Mouse (Mus musculus): ENCODE measurements at regions not wholly inside any gene's neighbourhood (a gene's known extent, or its start where the extent isn't known, plus 50 kb on each side); places are given as distances from the start of the nearest gene placed in this dataset.

DNA sequence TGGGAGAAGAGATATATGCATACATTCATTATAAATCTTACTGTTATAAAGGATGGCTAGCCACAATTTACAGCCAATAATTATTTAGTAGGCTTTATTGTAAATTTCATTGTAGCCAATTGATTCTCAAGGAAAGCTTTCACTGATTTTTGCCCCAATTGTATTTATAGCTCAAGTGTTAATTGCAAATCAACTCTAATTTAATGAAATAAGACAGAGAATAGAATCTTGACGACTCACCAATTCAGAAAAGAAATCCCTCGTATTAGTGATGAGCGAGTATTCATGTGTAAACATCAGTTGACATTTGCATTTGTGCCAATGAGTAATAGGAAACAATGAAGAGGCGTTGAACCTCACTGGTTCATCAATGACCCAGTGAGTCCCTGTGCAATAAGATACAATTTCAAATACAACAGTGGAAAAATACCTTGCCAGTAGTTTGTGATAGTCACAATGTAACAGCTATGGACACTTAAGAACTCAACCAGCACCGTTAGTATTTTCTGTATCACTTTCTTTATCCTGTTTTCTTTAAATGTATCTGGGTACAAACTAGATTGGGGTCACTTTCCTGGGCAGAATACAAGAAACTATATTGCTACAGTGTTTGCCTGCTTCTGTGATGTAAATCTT, 124.6 kb upstream of the Cpsf6 start:
- Histone ChIP-seq H3K9ac (ENCODE audit: low read length) (no peak overlapping the region), H3K36me3 (ENCODE audit: control insufficient read depth, insufficient read depth) (no peaks in the 10 kb centered on the region), H3K27ac (ENCODE audit: low read length) (no peak overlapping the region), H3K4me1 (ENCODE audit: control insufficient read depth, insufficient read depth, low read length) (no peaks in the 10 kb centered on the region), H3K4me3 (ENCODE audit: low read length) (no peak overlapping the region), H3K4me2 (ENCODE audit: low read depth, low read length) (no peak overlapping the region), H3K27me3 (ENCODE audit: control insufficient read depth, insufficient read depth, low read length) (no peaks in the 10 kb centered on the region), H3K9me3 (replicated peaks; ENCODE audit: control insufficient read depth, low read length) (no peaks in the 10 kb centered on the region)
- WGBS = 71% methylated on average over 5 of the region's 5 CpGs
- ATAC-seq (replicated peaks; ENCODE audit: extremely low read depth, insufficient read depth, low FRiP score) = no peak

DNA sequence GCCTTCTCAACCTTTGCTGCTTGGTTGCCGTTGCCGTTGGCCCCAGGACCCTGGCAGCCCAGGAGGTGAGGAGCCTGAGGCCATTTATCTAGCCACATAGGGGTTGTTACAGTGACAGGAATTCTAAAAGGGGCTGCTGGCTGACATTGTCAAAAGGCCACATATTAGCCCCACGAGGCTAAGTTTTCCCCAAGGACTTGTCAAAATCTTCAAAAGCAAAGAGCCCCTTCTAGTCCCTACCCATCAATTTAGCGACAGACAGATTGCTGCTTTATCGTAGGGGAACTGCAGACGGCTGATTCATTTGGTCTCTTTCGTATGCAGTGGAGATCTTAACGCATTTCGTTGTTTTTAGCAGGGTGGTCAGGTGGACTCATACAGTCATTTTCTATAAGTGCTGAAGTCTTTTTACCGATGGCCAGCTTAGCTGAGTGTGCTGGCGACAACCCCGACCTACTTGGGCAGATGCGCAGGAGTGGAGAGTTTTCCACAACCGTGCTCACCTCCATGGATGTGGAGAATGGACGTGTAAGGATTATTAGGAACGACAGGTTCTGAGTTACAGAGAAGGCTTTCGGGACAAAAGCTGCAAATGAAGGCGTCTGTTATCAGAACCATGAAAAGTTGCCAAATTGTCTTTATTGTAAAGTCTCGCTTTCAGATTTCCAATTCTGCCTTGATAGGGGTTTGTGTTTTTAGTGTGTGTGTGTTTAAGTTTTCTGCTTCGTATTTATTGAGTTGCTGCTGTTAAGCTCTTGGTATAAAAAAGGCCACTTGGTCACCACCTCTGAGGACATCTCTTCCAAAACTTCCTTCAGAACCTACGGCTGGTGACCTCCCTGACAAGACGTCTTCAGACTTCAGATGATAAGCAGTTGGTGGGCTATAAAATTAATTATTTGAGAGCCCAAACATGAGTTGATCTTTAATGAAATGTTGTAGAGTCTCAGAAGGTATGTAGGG, 123.7 kb upstream of the Cpsf6 start:
- Histone ChIP-seq H3K4me2 (ENCODE audit: low read depth, low read length) (no peak overlapping the region), H3K27ac (ENCODE audit: low read length) (no peak overlapping the region), H3K36me3 (ENCODE audit: control insufficient read depth, insufficient read depth) (no peaks in the 10 kb centered on the region), H3K27me3 (ENCODE audit: control insufficient read depth, insufficient read depth, low read length) (no peaks in the 10 kb centered on the region), H3K9me3 (replicated peaks; ENCODE audit: control insufficient read depth, low read length) (no peaks in the 10 kb centered on the region), H3K4me1 (ENCODE audit: control insufficient read depth, insufficient read depth, low read length) (no peaks in the 10 kb centered on the region), H3K9ac (ENCODE audit: low read length) (no peak overlapping the region), H3K4me3 (ENCODE audit: low read length) (no peak overlapping the region)
- WGBS = 75% methylated on average over 22 of the region's 22 CpGs
- ATAC-seq (replicated peaks; ENCODE audit: extremely low read depth, insufficient read depth, low FRiP score) = no peak

DNA sequence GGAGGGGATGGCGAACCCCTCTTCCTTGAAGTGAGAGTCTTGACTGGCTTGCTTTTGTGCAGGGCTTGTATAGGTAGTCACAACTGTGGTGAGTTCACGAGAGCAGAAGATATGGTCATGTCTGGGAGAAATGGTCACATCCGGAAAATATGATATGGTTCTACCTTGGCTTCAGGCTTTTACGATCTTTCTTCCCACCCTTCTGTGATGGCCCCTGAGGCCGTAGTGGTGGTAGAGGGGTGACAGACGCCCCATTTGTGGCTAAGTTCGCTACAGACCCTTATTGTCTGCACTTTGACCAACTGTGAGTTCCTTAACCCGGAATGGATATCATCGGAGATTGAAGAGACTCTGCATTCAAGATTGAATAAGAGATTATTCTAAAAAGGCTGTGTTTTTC, 122.9 kb upstream of the Cpsf6 start:
- 85% methylated on average over 9 of the region's 9 CpGs for WGBS
- ATAC-seq (replicated peaks; ENCODE audit: extremely low read depth, insufficient read depth, low FRiP score) = no peak

DNA sequence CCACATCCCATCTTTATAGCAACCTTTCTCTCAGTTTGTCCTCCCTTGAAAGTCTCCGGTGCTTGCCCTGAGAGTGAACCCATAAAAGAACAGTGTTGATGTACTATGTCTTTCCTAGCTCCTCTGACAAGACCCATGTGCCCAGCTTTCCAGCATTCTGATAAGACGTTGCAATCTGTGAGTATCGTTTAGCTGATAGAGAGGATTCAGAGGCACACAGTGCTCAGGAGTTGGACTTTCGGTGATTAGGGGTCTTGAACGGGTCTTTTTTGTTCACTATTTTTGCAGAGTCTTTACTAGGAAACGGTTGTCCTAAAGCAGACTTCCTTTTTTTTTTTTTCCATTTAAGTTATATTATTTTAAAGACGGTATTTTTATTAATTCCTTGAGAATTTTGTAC, 122.3 kb upstream of the Cpsf6 start:
- Histone ChIP-seq H3K4me1 (ENCODE audit: control insufficient read depth, insufficient read depth, low read length) (no peaks in the 10 kb centered on the region), H3K4me2 (ENCODE audit: low read depth, low read length) (no peak overlapping the region), H3K27ac (ENCODE audit: low read length) (no peak overlapping the region), H3K4me3 (ENCODE audit: low read length) (no peak overlapping the region), H3K9me3 (replicated peaks; ENCODE audit: control insufficient read depth, low read length) (no peaks in the 10 kb centered on the region), H3K36me3 (ENCODE audit: control insufficient read depth, insufficient read depth) (no peaks in the 10 kb centered on the region), H3K9ac (ENCODE audit: low read length) (no peak overlapping the region), H3K27me3 (ENCODE audit: control insufficient read depth, insufficient read depth, low read length) (no peaks in the 10 kb centered on the region)
- WGBS = 50% methylated on average over 7 of the region's 7 CpGs
- ATAC-seq (replicated peaks; ENCODE audit: extremely low read depth, insufficient read depth, low FRiP score) = no peak

More for the DNA sequence above, 122.9 kb upstream of the Cpsf6 start:
- Histone ChIP-seq H3K27me3 (ENCODE audit: control insufficient read depth, insufficient read depth, low read length) (no peaks in the 10 kb centered on the region), H3K4me2 (ENCODE audit: low read depth, low read length) (no peak overlapping the region), H3K27ac (ENCODE audit: low read length) (no peak overlapping the region), H3K4me1 (ENCODE audit: control insufficient read depth, insufficient read depth, low read length) (no peaks in the 10 kb centered on the region), H3K36me3 (ENCODE audit: control insufficient read depth, insufficient read depth) (no peaks in the 10 kb centered on the region), H3K4me3 (ENCODE audit: low read length) (no peak overlapping the region), H3K9me3 (replicated peaks; ENCODE audit: control insufficient read depth, low read length) (no peaks in the 10 kb centered on the region), H3K9ac (ENCODE audit: low read length) (no peak overlapping the region)

DNA sequence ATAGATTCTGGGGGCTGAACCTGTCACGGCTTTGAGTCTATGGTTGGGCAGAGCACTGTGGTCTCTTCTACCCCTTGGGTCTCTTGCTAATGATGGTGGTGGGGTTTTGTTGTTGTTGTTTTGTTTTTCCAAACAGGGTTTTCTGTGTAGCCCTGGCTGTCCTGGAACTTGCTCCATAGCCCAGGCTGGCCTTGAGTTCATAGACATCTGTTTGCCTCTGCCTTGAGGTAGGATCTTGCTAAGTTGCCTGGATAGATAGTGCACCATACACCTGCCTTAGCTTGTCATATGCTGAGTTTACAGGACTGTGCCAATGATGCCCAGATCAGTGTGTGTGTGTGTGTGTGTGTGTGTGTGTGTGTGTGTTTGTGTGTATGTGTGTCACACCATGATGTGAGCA, 121.6 kb upstream of the Cpsf6 start:
- Histone ChIP-seq H3K27me3 (ENCODE audit: control insufficient read depth, insufficient read depth, low read length) (no peaks in the 10 kb centered on the region), H3K4me1 (ENCODE audit: control insufficient read depth, insufficient read depth, low read length) (no peaks in the 10 kb centered on the region)
- WGBS = 93% methylated on average over 1 of the region's 1 CpGs

DNA sequence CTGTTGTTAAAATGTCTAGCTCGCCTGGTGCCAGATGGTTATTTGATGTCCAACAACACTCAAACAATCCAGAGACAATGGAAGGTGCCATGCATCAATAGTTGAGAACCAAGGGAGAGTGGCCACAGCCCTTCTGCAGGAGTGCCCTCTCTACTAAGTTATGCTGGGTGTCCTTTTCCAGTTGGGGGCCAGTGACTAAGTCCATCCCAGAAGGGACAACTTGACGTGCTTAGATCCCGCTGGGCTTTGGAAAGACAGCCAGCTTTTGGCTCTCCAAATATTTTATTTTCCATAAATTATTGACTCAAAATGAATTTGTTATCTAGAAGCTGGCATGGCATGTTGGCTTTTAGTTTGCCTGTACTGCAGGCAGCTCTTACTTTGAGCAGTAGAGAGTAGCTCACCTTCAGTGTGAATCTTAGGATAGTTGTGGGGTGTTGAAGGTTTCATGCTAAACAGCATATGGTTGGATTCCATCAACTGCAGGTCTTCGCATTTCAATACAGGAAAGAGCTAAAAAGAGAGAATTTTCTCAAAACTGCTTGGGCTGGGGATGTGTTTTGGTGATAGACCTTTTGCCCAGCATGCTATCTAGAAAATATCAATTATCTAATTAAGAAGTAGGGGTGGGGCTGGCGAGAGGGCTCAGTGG, 120.8 kb upstream of the Cpsf6 start:
- Histone ChIP-seq H3K4me2 (ENCODE audit: low read depth, low read length) (no peak overlapping the region), H3K9me3 (replicated peaks; ENCODE audit: control insufficient read depth, low read length) (no peaks in the 10 kb centered on the region), H3K36me3 (ENCODE audit: control insufficient read depth, insufficient read depth) (no peaks in the 10 kb centered on the region), H3K27ac (ENCODE audit: low read length) (no peak overlapping the region), H3K27me3 (ENCODE audit: control insufficient read depth, insufficient read depth, low read length) (no peaks in the 10 kb centered on the region), H3K9ac (ENCODE audit: low read length) (no peak overlapping the region), H3K4me3 (ENCODE audit: low read length) (no peak overlapping the region), H3K4me1 (ENCODE audit: control insufficient read depth, insufficient read depth, low read length) (no peaks in the 10 kb centered on the region)
- ATAC-seq (replicated peaks; ENCODE audit: extremely low read depth, insufficient read depth, low FRiP score) = no peak
- WGBS = 88% methylated on average over 5 of the region's 5 CpGs

More for the DNA sequence above, 121.6 kb upstream of the Cpsf6 start:
- no peak overlapping the region for H3K4me3 ChIP-seq (ENCODE audit: low read length)
- no peak overlapping the region for H3K4me2 ChIP-seq (ENCODE audit: low read depth, low read length)
- H3K9me3 ChIP-seq (replicated peaks; ENCODE audit: control insufficient read depth, low read length) = no peaks in the 10 kb centered on the region
- ATAC-seq (replicated peaks; ENCODE audit: extremely low read depth, insufficient read depth, low FRiP score) = no peak
- no peak overlapping the region for H3K27ac ChIP-seq (ENCODE audit: low read length)
- no peak overlapping the region for H3K9ac ChIP-seq (ENCODE audit: low read length)
- H3K36me3 ChIP-seq (ENCODE audit: control insufficient read depth, insufficient read depth) = no peaks in the 10 kb centered on the region

DNA sequence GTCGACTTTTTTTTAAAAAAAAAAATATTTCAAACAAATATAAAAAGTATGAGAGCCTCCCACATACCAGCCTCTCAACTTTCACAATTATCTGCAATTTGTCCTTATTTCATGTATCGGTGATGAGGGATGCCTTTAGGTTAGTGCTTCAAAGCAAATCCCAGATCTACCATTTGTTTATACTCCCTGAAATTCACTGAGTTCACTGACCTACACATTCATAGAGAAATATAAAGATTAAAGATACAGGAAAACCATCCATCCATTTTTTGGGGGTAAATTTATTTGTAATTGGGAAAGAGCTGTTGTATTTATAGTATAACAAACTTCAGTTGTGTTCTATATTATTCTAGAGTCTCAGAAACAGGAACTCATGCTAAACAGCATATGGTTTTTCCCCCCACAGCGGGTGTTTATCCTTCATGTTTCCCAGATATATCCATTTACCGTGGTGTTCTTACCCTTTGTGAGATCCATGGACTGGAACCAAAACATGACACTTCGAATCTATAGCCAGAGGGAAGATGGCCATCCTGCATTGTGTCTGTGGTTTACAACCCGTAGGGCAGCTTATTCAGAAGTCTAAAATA, 120.1 kb upstream of the Cpsf6 start:
- no peaks in the 10 kb centered on the region for H3K27me3 ChIP-seq (ENCODE audit: control insufficient read depth, insufficient read depth, low read length)
- no peaks in the 10 kb centered on the region for H3K4me1 ChIP-seq (ENCODE audit: control insufficient read depth, insufficient read depth, low read length)
- no peak overlapping the region for H3K9ac ChIP-seq (ENCODE audit: low read length)
- no peak overlapping the region for H3K27ac ChIP-seq (ENCODE audit: low read length)
- H3K9me3 ChIP-seq (replicated peaks; ENCODE audit: control insufficient read depth, low read length) = no peaks in the 10 kb centered on the region
- no peak overlapping the region for H3K4me3 ChIP-seq (ENCODE audit: low read length)
- no peak overlapping the region for H3K4me2 ChIP-seq (ENCODE audit: low read depth, low read length)
- WGBS = 82% methylated on average over 6 of the region's 6 CpGs
- H3K36me3 ChIP-seq (ENCODE audit: control insufficient read depth, insufficient read depth) = no peaks in the 10 kb centered on the region
- no peak for ATAC-seq (replicated peaks; ENCODE audit: extremely low read depth, insufficient read depth, low FRiP score)

DNA sequence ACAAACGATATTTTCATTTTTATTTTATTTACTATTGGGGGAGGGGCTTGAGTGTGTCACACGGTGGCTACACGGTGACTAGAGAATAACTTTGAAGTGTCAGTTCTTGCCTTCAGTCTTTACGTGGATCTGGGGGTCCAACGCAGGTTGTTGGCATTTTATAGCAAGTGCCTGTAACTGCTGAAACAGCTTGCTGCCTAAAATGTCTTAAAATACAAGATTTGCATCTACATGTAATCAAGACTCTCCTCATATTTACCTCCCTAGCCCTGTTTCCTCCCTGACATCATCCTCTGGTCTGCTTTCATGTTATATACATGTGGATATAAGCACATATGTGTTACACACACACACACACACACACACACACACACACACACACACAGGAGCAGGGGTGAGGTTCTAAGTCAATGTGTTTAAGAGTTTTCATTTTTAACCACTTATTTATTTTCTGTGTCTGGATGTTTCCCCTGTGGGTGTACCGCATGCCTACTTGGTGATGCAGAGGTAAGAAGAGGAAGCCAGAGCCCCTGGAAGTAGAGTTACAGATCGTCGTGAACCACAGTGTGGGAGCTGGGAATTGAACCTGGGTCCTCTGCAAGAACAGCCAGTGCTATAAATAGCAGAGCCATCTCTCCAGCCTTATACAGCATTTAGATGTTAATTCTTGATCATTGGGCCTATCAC, 119.5 kb upstream of the Cpsf6 start:
- Histone ChIP-seq H3K9me3 (replicated peaks; ENCODE audit: control insufficient read depth, low read length) (no peaks in the 10 kb centered on the region), H3K27ac (ENCODE audit: low read length) (no peak overlapping the region), H3K4me3 (ENCODE audit: low read length) (no peak overlapping the region), H3K36me3 (ENCODE audit: control insufficient read depth, insufficient read depth) (no peaks in the 10 kb centered on the region), H3K4me1 (ENCODE audit: control insufficient read depth, insufficient read depth, low read length) (no peaks in the 10 kb centered on the region), H3K4me2 (ENCODE audit: low read depth, low read length) (no peak overlapping the region), H3K9ac (ENCODE audit: low read length) (no peak overlapping the region), H3K27me3 (ENCODE audit: control insufficient read depth, insufficient read depth, low read length) (no peaks in the 10 kb centered on the region)
- 88% methylated on average over 8 of the region's 8 CpGs for WGBS
- ATAC-seq (replicated peaks; ENCODE audit: extremely low read depth, insufficient read depth, low FRiP score) = no peak

Data from heart, embryonic 16.5 days (tissue).